Mouse (Mus musculus): ENCODE measurements around the gene Pla2g12b.

Gene Pla2g12b

DNA sequence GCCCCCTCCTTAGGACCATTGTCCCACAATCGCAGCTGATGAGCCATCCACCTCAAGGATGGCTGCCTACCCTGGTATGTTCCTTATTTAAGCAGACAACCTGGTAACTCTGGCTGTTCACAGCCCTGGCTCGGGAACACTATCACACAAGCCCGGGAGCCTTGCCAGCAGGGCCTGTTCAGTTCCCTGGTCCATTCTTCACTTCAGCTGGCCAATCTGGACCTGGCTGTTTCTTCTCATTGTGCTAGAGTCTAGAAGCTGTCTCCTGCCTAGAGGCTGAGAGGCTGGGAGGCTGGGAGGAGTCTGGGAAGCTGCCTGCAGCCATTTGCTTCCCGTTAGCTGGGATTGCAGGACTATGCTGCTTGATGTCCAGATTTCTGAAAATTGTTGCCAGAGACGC lies 67.0 kb downstream of the Pla2g12b start:
- peak; percentile 74 for DNase-seq

All from cerebellum, adult 8-10 months (tissue).